Mouse (Mus musculus) adrenal gland, postnatal 0 days (tissue): Measurements from ENCODE around the gene Angptl7. TPM values are rescaled to one million over a fixed set of nuclear protein-coding genes. Genes with fewer than 3 reads are reported as not detected.

Source experiments
- polyA plus RNA-seq: library from polyadenylated mRNA; unstranded; fragments of >200 nt; fragmentation: Nextera tagmentation; extraction: Ambion mirVana; gene quantifications from 2 replicates; pipeline ENCODE4 v1.2.1, GENCODE M21; 2015

Angptl7 gene
- polyA plus RNA-seq: 3.3 and 4.6 TPM in 2 replicates

DNA sequence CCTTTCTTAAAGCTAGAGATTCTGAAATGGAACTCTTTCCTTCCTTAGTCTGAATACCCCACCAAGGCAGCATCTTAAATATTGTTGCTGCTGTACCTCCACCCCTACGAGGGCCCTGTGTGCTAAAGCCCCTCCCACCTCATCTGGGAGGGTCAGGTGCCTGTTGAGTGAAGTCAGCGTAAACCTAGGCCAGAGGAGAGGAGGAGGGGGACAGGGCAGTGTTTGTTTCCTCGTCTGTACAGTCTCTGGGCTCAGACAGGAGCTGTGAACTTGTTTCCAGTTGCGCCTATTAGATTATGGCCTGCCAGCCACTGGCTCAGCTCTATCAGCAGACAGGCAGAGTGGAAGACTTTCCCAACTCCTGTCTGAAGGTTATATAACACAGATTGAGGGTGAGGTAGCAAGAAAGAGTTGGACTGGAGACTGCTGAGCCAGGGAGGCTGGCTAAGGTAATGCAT is at the start of gene Angptl7:
Angptl7 (minus strand) TSS at position 51 of the 458 bp plus-strand sequence.

GRCm38 (mm10) chr4:148448179-148448852 is 51.9 kb downstream of the Angptl7 start, which contains the start of gene Mtor:
Gene Mtor (plus strand): TSS chr4:148448611.

Other genes starting within 250 kb of the Angptl7 start
- 0.12 and 0.30 TPM in 2 replicates for gene Disp3, start 212.5 kb downstream of the Angptl7 start, polyA plus RNA-seq
- gene Ubiad1, start 55.7 kb downstream of the Angptl7 start, polyA plus RNA-seq: 10.6 and 13.8 TPM in 2 replicates
- 28.2 and 29.1 TPM in 2 replicates for gene Mtor, start 51.8 kb downstream of the Angptl7 start, polyA plus RNA-seq
- gene Exosc10, start 58.0 kb upstream of the Angptl7 start, polyA plus RNA-seq: 34.9 and 45.9 TPM in 2 replicates
- 66.8 and 88.0 TPM in 2 replicates for gene Srm, start 91.0 kb upstream of the Angptl7 start, polyA plus RNA-seq
- 1.7 and 2.1 TPM in 2 replicates for gene Masp2, start 102.1 kb upstream of the Angptl7 start, polyA plus RNA-seq
- gene Tardbp, start 126.6 kb upstream of the Angptl7 start, polyA plus RNA-seq: 176 and 195 TPM in 2 replicates
- not detected in 2 replicates for gene Gm572, start 142.9 kb upstream of the Angptl7 start, polyA plus RNA-seq